Mouse (Mus musculus) cerebellum, adult 9-10 months (tissue): ENCODE measurements around the gene Nbeal1.

Experiments
- DNase-seq: peaks from one replicate; pipeline ENCODE4 v3.0.0; 2022

Nbeal1 gene

DNA sequence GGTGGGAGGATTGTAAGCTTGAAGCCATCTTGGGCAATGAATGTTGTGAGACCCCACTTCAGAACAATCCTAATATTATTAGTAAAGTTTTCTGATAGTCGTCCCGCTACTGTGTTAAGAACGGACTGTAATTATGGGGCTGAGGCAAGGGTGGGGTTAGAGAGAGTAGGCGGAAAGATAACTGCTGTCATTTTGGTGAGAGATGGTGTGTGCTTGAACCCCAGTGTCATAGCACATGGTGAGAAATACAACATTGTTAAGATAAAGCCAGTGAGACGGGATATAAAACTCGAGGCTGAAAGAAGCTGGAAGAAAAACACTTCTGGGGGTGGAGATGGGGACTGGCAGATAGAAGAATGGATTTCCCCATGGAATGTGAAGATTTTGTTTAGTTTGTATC, 164.3 kb downstream of the Nbeal1 start:
- DNase-seq: no peak

DNA sequence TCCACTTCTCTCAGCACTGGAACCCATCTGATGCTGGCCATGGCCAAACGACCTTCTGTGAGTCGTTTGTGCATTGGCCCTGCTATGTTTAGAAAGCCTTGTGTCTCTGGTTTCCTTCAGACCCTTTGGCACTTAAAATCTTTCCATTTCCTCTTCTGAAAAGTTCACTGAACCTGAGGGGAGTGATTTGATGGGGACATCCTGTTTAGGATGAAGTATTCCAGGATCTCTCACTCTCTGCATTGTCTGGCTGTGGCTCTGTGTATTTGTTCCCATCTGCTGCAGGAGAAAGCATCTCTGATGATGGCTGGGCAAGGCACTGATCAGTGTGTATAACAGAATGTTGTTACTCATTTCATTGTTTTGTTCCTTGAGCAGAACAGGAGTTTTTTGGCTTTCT, 165.3 kb downstream of the Nbeal1 start:
- DNase-seq: no peak

DNA sequence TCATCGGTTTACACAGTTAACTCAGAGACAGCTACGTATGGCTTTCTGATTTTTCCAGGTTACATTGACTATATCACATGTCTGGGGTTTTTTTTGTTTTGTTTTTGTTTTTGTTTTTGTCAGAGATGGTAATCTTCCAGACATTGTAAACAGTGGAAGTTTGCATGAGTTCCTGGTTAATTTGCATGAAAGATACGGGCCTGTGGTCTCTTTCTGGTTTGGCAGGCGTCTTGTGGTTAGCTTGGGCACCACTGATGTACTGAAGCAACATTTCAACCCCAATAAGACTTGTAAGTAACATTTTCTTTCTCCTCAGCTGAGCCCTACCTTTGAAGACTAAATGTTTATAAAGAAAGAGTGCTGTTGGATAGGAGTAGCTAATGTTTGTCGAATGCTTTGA, 172.4 kb downstream of the Nbeal1 start:
- no peak for DNase-seq

DNA sequence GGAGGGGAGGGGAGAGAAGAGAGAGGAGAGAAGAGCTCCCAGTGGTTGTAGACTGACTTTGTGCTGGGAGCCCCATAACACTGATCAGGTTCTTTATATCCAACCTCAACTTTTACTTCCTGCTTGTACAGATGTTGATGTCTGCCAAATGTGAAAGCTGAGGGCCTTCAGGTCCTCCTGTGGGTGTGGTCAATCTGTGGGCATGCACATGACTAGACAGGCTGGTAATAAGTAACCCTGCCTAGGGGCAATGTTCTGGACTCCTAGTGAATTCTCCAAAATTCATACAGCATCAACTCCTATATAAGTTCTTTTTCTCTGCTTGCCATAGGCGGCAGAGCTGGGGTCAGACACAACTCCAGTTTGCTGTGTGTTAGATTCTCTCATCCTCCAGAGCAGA, 181.2 kb downstream of the Nbeal1 start:
- no peak for DNase-seq

DNA sequence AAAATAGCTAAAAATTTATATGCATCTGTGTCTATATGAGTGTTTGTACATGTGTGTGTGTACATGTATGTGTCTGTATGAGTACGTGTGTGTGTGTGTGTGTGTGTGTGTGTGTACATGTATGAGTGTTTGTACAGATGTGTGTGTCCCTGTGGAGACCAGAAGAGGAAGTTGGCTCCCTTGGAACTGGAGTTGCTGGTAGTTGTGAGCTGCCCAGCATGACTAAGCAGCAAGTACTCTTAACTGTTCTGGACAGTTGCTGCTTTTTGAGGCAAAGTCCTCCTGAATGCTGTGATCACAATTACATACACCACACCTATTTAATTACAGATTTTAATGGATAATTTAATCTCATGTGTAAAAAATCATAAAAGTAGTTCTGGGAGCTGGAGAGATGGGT, 196.2 kb downstream of the Nbeal1 start:
- no peak for DNase-seq

DNA sequence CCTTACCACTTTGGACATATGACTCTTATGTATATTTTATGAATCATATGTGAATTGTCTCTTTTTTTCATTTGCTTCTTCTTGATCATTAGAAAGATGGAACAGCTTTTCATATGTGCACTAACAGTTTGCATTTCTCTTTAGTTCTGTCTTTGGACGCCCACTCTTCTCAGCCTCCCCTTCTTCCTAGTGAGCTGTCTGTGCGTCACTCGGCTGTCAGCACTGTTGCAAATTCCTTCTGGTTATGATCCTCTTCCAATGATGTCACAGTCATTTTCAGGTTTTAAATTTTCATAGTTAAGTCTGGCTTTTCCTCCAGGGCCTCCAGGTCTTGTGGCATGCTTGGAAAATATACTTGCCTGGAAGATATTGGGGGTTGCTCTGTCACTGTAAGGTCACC, 201.5 kb downstream of the Nbeal1 start:
- DNase-seq: no peak
